Mouse (Mus musculus): ENCODE results near the gene Megf9. TPM values are rescaled to one million over a fixed set of nuclear protein-coding genes. Genes with fewer than 3 reads are reported as not detected.
A peak's percentile ranks its signal among the peaks of the same experiment; 100 is the strongest.

The Megf9 gene
- polyA plus RNA-seq, 1 experiment from 2014 or later: 26.1 TPM

- Histone ChIP-seq H3K4me1 (ENCODE audit: control insufficient read depth, insufficient read depth, low read length) (no peaks in the 10 kb centered on the region), H3K36me3 (ENCODE audit: control insufficient read depth, insufficient read depth, low read length) (no peaks in the 10 kb centered on the region), H3K27me3 (ENCODE audit: control insufficient read depth, insufficient read depth, low read depth, low read length) (no peaks in the 10 kb centered on the region), H3K9me3 (replicated peaks; ENCODE audit: control insufficient read depth, low read length, poor library complexity, severe bottlenecking) (no peaks in the 10 kb centered on the region), H3K4me2 (ENCODE audit: low read length) (no peak overlapping the region), H3K27ac (ENCODE audit: low read length) (no peak overlapping the region), H3K9ac (ENCODE audit: low read depth, low read length) (no peak overlapping the region), H3K4me3 (ENCODE audit: low read depth, low read length) (no peak overlapping the region)
- WGBS: 57% methylated on average over 2 of the region's 2 CpGs
- no peak for ATAC-seq
Observed at GRCm38 (mm10) chr4:70420202-70420601, 114.6 kb downstream of the Megf9 start.

GRCm38 (mm10) chr4:70412126-70412525 lies 122.7 kb downstream of the Megf9 start:
- no peak overlapping the region for H3K27ac ChIP-seq (ENCODE audit: low read length)
- ATAC-seq: peak; percentile 13; the same call in 1 of the 2 replicates

GRCm38 (mm10) chr4:70409994-70410721 lies 124.6 kb downstream of the Megf9 start, which contains the start of gene Cdk5rap2:
Gene Cdk5rap2, minus strand, starts transcription at chr4:70410443.
- H3K27ac ChIP-seq (ENCODE audit: low read length): peak within 1 kb of the TSS; percentile 69
- under 1% methylated on average over 55 of the region's 55 CpGs for WGBS
- H3K9me3 ChIP-seq (replicated peaks; ENCODE audit: control insufficient read depth, low read length, poor library complexity, severe bottlenecking): no peaks in the 10 kb centered on the region
- H3K4me3 ChIP-seq (ENCODE audit: low read depth, low read length): peak within 1 kb of the TSS; percentile 74
- peaks cover 20% of the 10 kb centered on the region for H3K4me1 ChIP-seq (ENCODE audit: control insufficient read depth, insufficient read depth, low read length)
- H3K4me2 ChIP-seq (ENCODE audit: low read length): peak within 1 kb of the TSS; percentile 59
- H3K9ac ChIP-seq (ENCODE audit: low read depth, low read length): peak within 1 kb of the TSS; percentile 78
- H3K27me3 ChIP-seq (ENCODE audit: control insufficient read depth, insufficient read depth, low read depth, low read length): no peaks in the 10 kb centered on the region
- no peaks in the 10 kb centered on the region for H3K36me3 ChIP-seq (ENCODE audit: control insufficient read depth, insufficient read depth, low read length)
- ATAC-seq: peak; percentile 99

More at GRCm38 (mm10) chr4:70412126-70412525, 122.7 kb downstream of the Megf9 start:
- H3K4me2 ChIP-seq (ENCODE audit: low read length): no peak overlapping the region
- H3K9ac ChIP-seq (ENCODE audit: low read depth, low read length): no peak overlapping the region
- H3K36me3 ChIP-seq (ENCODE audit: control insufficient read depth, insufficient read depth, low read length): no peaks in the 10 kb centered on the region
- peaks cover 18% of the 10 kb centered on the region for H3K4me1 ChIP-seq (ENCODE audit: control insufficient read depth, insufficient read depth, low read length)
- H3K9me3 ChIP-seq (replicated peaks; ENCODE audit: control insufficient read depth, low read length, poor library complexity, severe bottlenecking): no peaks in the 10 kb centered on the region
- H3K4me3 ChIP-seq (ENCODE audit: low read depth, low read length): no peak overlapping the region
- WGBS: 15% methylated on average over 2 of the region's 2 CpGs
- H3K27me3 ChIP-seq (ENCODE audit: control insufficient read depth, insufficient read depth, low read depth, low read length): no peaks in the 10 kb centered on the region

- 11% methylated on average over 9 of the region's 9 CpGs for WGBS
- Histone ChIP-seq H3K9ac (ENCODE audit: low read depth, low read length) (peak overlapping the region; percentile 78), H3K27me3 (ENCODE audit: control insufficient read depth, insufficient read depth, low read depth, low read length) (no peaks in the 10 kb centered on the region), H3K27ac (ENCODE audit: low read length) (no peak overlapping the region), H3K9me3 (replicated peaks; ENCODE audit: control insufficient read depth, low read length, poor library complexity, severe bottlenecking) (no peaks in the 10 kb centered on the region), H3K4me2 (ENCODE audit: low read length) (peak overlapping the region; percentile 59), H3K4me1 (ENCODE audit: control insufficient read depth, insufficient read depth, low read length) (peaks cover 20% of the 10 kb centered on the region), H3K4me3 (ENCODE audit: low read depth, low read length) (peak overlapping the region; percentile 74), H3K36me3 (ENCODE audit: control insufficient read depth, insufficient read depth, low read length) (no peaks in the 10 kb centered on the region)
- no peak for ATAC-seq
Observed at GRCm38 (mm10) chr4:70409456-70409855, 125.3 kb downstream of the Megf9 start.

GRCm38 (mm10) chr4:70402109-70402819 lies 132.5 kb downstream of the Megf9 start:
- H3K9ac ChIP-seq (ENCODE audit: low read depth, low read length): no peak overlapping the region; the same call in 1 of the 2 replicates

GRCm38 (mm10) chr4:70399476-70399875 lies 135.3 kb downstream of the Megf9 start:
- ATAC-seq: no peak
- Histone ChIP-seq H3K4me1 (ENCODE audit: control insufficient read depth, insufficient read depth, low read length) (no peaks in the 10 kb centered on the region), H3K27me3 (ENCODE audit: control insufficient read depth, insufficient read depth, low read depth, low read length) (no peaks in the 10 kb centered on the region), H3K4me2 (ENCODE audit: low read length) (no peak overlapping the region), H3K9ac (ENCODE audit: low read depth, low read length) (no peak overlapping the region), H3K9me3 (replicated peaks; ENCODE audit: control insufficient read depth, low read length, poor library complexity, severe bottlenecking) (no peaks in the 10 kb centered on the region), H3K27ac (ENCODE audit: low read length) (no peak overlapping the region), H3K36me3 (ENCODE audit: control insufficient read depth, insufficient read depth, low read length) (no peaks in the 10 kb centered on the region; the same call in 1 of the 2 replicates), H3K4me3 (ENCODE audit: low read depth, low read length) (no peak overlapping the region)
- 89% methylated on average over 5 of the region's 5 CpGs for WGBS

More at GRCm38 (mm10) chr4:70402109-70402819, 132.5 kb downstream of the Megf9 start:
- Histone ChIP-seq H3K4me1 (ENCODE audit: control insufficient read depth, insufficient read depth, low read length) (peaks cover 2% of the 10 kb centered on the region; the same call in 1 of the 2 replicates), H3K4me2 (ENCODE audit: low read length) (no peak overlapping the region), H3K9me3 (replicated peaks; ENCODE audit: control insufficient read depth, low read length, poor library complexity, severe bottlenecking) (no peaks in the 10 kb centered on the region), H3K27me3 (ENCODE audit: control insufficient read depth, insufficient read depth, low read depth, low read length) (no peaks in the 10 kb centered on the region), H3K36me3 (ENCODE audit: control insufficient read depth, insufficient read depth, low read length) (no peaks in the 10 kb centered on the region; the same call in 1 of the 2 replicates), H3K4me3 (ENCODE audit: low read depth, low read length) (no peak overlapping the region), H3K27ac (ENCODE audit: low read length) (peak overlapping the region; percentile 56; the same call in 1 of the 2 replicates)
- peak; percentile 93 for ATAC-seq
- whole genome bisulfite sequencing: 46% methylated on average over 9 of the region's 9 CpGs

GRCm38 (mm10) chr4:70399074-70399473 lies 135.7 kb downstream of the Megf9 start:
- no peaks in the 10 kb centered on the region; the same call in 1 of the 2 replicates for H3K36me3 ChIP-seq (ENCODE audit: control insufficient read depth, insufficient read depth, low read length)
- no peaks in the 10 kb centered on the region for H3K9me3 ChIP-seq (replicated peaks; ENCODE audit: control insufficient read depth, low read length, poor library complexity, severe bottlenecking)
- H3K27me3 ChIP-seq (ENCODE audit: control insufficient read depth, insufficient read depth, low read depth, low read length): no peaks in the 10 kb centered on the region
- no peak overlapping the region for H3K4me2 ChIP-seq (ENCODE audit: low read length)
- 82% methylated on average over 2 of the region's 2 CpGs for WGBS
- no peaks in the 10 kb centered on the region for H3K4me1 ChIP-seq (ENCODE audit: control insufficient read depth, insufficient read depth, low read length)
- no peak overlapping the region for H3K27ac ChIP-seq (ENCODE audit: low read length)
- H3K9ac ChIP-seq (ENCODE audit: low read depth, low read length): no peak overlapping the region
- H3K4me3 ChIP-seq (ENCODE audit: low read depth, low read length): no peak overlapping the region
- ATAC-seq: no peak

- Histone ChIP-seq H3K27ac (ENCODE audit: low read length) (no peak overlapping the region), H3K9me3 (replicated peaks; ENCODE audit: control insufficient read depth, low read length, poor library complexity, severe bottlenecking) (no peaks in the 10 kb centered on the region), H3K9ac (ENCODE audit: low read depth, low read length) (no peak overlapping the region), H3K36me3 (ENCODE audit: control insufficient read depth, insufficient read depth, low read length) (no peaks in the 10 kb centered on the region; the same call in 1 of the 2 replicates), H3K4me1 (ENCODE audit: control insufficient read depth, insufficient read depth, low read length) (no peaks in the 10 kb centered on the region), H3K4me3 (ENCODE audit: low read depth, low read length) (no peak overlapping the region), H3K4me2 (ENCODE audit: low read length) (no peak overlapping the region), H3K27me3 (ENCODE audit: control insufficient read depth, insufficient read depth, low read depth, low read length) (no peaks in the 10 kb centered on the region)
- 80% methylated on average over 4 of the region's 4 CpGs for WGBS
- no peak for ATAC-seq
Observed at GRCm38 (mm10) chr4:70398088-70398487, 136.7 kb downstream of the Megf9 start.

GRCm38 (mm10) chr4:70396701-70397100 lies 138.1 kb downstream of the Megf9 start:
- Histone ChIP-seq H3K4me3 (ENCODE audit: low read depth, low read length) (no peak overlapping the region), H3K27ac (ENCODE audit: low read length) (no peak overlapping the region), H3K36me3 (ENCODE audit: control insufficient read depth, insufficient read depth, low read length) (no peaks in the 10 kb centered on the region; the same call in 1 of the 2 replicates), H3K9ac (ENCODE audit: low read depth, low read length) (no peak overlapping the region), H3K9me3 (replicated peaks; ENCODE audit: control insufficient read depth, low read length, poor library complexity, severe bottlenecking) (no peaks in the 10 kb centered on the region), H3K4me1 (ENCODE audit: control insufficient read depth, insufficient read depth, low read length) (no peaks in the 10 kb centered on the region), H3K27me3 (ENCODE audit: control insufficient read depth, insufficient read depth, low read depth, low read length) (no peaks in the 10 kb centered on the region), H3K4me2 (ENCODE audit: low read length) (no peak overlapping the region)
- ATAC-seq: no peak
- 95% methylated on average over 5 of the region's 5 CpGs for WGBS
